Mouse (Mus musculus) C2C12 (cell line): ENCODE measurements at regions not wholly inside any gene's neighbourhood (a gene's known extent, or its start where the extent isn't known, plus 50 kb on each side); places are given as distances from the start of the nearest gene placed in this dataset.

Experiments
- CEBPB ChIP-seq: IDR thresholded peaks from one replicate; pipeline ENCODE4 v1.6.1; 2011; ENCODE audit warnings: low read depth, mild to moderate bottlenecking, control low read depth, moderate library complexity
- CTCF ChIP-seq: IDR thresholded peaks from one replicate; pipeline ENCODE4 v1.5.1; 2011; ENCODE audit not compliant: control insufficient read depth, insufficient read depth, insufficient read length
- FOSL1 ChIP-seq: IDR thresholded peaks from one replicate; pipeline ENCODE4 v1.8.0; 2011; ENCODE audit warnings: mild to moderate bottlenecking, low read length; ENCODE audit not compliant: poor library complexity, insufficient read depth, severe bottlenecking
- MAX ChIP-seq: IDR thresholded peaks from one replicate; pipeline ENCODE4 v1.6.1; 2011; ENCODE audit warnings: mild to moderate bottlenecking, control low read depth
- MYOG ChIP-seq: IDR thresholded peaks from one replicate; pipeline ENCODE4 v1.6.1; 2011; ENCODE audit not compliant: control insufficient read depth, insufficient read length; ENCODE audit errors: extremely low read depth
- USF1 ChIP-seq: IDR thresholded peaks from one replicate; pipeline ENCODE4 v1.6.1; 2011; ENCODE audit warnings: low read depth, mild to moderate bottlenecking, control low read depth, moderate library complexity

DNA sequence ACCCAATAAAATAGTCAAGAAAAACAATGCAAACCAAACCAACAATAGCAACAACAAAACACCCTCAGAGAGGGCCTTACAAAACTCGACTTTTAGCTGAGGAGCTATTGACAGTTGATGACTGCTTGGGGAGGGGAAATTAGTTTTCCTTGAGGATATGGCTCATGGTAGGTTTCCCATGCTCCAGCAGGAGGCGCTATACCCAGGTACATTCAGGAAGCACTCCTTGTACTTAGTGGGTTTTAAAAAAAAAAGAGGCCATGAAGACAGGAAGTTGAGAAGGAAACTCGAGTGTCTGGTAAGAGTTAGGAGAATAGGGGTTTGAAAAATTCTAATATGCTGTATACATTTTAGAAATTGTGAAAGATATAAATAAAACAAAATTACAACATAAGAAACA lies 224.6 kb upstream of the Ppp2r3a start:
- TF ChIP-seq CTCF, result no peak
- no peak for TF ChIP-seq MYOG
- TF ChIP-seq MAX, result no peak
- TF ChIP-seq CEBPB, result no peak
- no peak for TF ChIP-seq FOSL1
- TF ChIP-seq USF1, result no peak
